Mouse (Mus musculus) kidney, postnatal 14 days (tissue): ENCODE results near the gene Commd7.

Source experiments
- DNase-seq: peaks from one replicate; pipeline ENCODE4 v3.0.0; 2022; ENCODE audit warnings: mixed read lengths

Gene Commd7

DNA sequence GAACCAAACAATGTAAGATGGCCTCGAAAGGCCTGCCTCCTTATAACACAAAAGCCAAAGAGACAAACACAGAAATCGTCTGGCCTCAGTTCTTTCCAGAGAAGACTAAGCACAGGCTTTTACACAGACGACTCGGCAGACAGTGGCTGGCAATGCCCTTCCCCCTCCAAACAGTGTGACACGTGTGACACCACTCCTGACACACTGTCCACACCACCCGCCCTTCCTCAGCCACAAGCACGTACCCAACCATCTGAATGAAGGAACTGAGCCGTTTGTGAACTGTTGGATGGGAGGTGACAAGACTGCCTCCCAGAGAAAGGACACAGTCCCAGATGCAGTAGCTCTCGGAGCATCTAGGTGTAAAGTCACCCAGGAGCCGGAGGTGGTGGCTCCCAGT lies 13.7 kb downstream of the Commd7 start:
- DNase-seq = no peak

DNA sequence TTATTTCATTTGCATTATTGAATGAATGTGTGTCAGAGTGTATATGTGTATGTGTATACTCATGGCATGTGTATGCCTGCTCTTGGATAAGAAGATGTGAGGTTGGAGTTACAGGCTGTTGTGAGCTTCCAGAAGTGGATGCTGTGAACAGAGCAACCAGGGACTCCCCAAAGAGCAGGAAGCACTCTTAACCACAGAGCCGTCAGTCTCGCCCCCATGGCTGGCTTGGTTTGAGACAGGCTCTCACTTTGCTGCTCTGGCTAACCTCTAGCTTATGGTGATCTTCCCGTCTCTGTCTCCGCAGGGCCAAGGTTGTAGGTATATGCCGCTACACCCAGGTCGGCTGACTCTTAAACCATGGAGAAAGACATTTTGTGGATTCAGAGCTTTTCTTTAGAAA lies 14.1 kb downstream of the Commd7 start:
- no peak for DNase-seq

DNA sequence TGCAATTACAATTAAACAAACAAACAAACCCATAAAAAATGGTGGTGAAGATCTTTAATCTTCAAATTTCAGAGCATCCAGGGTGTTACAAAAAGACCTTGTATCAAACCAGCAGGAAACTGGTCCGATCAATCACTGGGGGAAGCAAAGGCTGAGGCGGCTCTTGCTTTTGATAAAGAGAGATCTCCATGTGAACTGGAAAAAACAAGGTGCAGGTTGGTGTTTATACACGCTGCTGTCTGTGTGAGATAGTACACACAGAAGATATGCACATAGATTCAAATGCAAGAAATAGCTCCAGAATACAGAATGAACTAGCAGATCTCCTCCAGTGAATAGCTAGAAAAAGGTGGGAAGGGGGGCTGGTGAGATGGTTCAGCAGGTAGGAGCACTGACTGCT lies 15.7 kb downstream of the Commd7 start:
- no peak for DNase-seq

DNA sequence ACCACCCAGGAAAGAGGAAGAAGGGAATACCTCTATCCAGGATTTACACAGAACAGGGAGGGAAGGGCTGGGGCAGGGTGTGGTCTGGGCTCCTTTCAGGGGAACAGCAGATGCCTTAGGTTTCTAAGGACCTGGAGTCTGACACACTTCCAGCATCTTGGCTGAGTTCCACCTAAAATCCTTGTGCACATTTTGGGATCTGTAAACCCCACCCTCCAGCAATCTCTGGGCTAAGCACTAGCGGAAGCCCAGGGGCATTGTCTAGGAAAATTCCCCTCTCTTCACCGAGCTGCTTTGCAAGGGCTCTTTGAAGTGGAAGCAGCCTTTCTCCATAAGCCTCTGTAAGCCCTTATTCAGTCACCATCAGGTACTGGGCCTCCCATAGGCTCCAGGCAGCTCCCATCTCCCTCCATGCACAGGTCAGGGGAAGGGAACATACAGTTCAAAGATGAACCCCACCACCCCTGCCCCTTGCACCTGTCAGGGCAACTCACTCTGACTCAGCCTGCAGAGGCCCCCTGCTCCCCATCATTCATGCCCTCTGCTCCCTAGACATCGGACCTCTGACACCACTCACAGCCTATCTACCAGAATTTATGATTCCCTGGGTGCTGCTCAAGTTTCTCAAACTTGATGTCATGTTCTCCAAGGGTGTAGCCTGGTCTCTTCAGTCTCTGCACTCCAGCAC lies 19.8 kb downstream of the Commd7 start:
- peak; percentile 48 for DNase-seq

DNA sequence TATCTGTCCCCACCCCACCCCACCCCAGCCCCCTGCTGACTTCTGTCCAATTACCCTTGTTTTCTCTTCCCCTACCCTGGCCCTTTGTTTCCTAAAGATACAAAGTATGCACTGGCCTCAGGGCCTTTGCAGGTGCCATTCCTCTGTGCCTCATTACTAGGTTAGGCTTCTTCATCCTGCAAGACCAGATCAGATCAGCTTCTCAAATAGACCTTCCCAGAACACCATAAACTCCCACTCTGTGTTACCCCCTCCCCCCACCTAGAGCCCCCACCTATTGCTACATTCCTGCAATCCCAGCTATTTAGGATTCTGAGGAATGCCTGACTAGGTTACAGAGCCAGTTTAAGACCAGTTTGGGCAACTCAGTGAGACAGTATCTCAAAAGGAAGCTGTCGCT lies 20.8 kb downstream of the Commd7 start:
- DNase-seq = no peak

DNA sequence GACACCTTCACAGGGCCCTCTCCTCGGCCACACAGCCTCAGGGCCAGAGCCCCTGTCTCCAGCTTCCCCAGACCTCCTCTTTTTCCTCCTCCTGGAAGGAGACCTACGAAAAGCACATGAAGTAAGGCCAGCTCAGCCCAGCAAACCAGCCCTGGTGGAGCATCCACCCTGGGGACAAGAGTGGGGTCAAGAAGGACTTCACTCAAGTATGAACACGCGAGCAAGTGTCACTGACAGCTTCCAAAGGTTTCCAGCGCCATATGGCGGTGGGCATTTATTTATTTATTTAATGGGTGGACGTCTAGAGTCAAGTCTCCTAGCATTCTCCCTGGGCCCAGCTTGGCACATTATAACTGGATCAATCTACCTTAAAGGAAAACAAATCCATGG lies 21.3 kb downstream of the Commd7 start:
- no peak for DNase-seq

DNA sequence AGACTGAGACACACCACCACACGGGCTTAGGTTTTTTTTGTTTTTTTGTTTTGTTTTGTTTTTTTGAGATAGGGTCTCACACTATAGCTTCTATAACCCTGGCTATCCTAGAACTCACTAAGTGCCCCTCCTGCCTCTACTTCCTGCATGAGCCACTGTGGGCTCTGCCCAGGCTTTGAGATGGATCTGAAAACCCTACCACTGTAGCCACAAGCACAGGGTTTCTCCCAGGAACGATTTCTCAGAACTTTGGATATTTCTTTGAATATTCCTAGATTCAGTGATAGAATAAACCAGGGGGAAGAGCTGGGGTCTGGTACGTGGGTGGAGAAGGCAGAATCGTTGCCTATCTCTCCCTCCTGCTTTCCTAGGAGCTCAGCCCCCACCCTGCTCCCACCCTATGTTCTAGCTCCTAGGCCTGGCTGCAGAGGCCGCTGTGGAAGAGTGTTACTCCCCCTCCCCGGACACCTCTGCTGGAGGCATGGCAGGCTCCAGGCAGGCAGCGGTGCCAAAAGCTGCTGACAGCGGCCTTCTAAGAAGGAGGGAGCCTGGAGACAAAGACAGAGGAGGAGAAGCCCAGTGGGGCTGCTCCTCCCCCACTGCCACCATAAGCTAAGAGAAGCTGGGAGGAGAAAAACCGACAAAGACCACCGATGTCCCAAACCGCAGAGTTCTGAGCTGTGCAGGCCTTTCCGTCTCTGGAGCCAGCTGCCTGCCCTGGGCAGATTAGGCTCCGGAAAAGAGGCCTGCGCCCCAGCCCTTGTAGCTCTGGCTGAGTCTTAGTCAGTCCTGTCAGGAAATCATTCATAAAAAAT lies 21.9 kb downstream of the Commd7 start:
- DNase-seq = peak; percentile 50

DNA sequence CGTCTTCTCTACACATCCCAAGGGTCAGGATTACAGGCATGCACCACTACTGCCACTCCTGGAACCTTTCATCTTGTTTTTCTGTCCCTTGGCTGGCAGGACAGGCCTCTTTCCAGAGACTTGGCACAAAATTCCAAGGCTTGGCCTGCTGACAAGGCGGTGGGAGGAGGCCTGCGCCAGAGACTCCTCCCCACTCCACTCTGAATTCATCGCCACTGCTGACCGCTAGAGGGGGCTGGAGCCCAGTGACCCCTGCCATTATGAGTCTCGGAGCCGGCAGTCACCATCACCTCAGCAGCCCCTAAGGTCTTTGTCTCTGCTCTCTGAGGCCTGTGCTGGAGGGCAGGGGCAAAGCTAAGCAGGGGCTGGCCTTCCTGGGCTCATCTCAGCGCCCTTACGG lies 23.0 kb downstream of the Commd7 start:
- peak; percentile 93 for DNase-seq

DNA sequence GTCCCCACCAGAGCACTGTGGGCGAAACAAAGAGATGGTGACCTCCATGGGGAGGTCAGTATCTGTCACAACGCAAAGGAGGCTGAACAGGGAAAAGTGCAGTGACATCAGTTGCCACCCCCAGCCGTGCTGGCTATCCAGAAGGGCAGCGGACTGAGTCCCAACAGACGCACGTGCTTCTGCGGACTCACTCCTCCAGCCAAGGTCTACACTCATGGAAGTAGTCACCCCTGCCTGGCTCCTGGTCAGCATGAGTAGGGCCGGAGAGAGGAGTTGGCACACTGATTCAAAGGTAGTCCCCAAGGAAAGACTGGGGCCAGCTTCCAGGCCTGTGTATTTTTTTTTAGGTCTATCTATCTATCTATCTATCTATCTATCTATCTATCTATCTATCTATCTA lies 23.5 kb downstream of the Commd7 start:
- DNase-seq = peak; percentile 50

DNA sequence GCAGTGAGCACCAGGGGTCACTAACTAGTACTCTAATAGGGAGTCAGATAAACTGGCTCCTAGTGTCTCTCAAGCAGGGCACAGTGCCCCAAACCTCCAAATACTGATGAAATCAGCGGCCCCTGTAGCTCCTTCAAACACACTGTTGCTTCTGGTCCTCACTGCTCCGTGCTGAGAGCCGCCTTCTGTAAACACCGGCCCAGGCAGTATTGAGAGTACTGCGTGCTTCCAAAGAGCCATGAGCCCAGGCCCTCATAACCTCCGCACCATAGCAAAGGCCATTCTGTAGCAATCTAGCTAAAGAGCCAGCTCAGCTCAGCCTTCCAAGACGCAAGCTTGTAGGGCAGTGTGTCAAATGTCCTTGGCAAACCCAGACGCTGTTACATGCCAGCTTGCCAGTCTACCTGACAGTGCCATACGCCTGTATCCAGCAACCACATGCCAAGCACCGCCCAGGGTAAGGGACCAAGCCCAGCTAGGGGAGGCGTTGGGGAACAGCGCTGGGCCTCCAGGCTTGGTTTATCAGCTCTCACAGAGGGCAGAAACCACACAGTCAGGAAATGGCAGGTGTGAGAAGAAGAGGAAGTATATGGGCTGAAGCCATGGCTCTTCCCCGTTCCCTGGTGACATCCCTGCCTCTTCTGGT lies 24.6 kb downstream of the Commd7 start:
- DNase-seq = peak; percentile 34

DNA sequence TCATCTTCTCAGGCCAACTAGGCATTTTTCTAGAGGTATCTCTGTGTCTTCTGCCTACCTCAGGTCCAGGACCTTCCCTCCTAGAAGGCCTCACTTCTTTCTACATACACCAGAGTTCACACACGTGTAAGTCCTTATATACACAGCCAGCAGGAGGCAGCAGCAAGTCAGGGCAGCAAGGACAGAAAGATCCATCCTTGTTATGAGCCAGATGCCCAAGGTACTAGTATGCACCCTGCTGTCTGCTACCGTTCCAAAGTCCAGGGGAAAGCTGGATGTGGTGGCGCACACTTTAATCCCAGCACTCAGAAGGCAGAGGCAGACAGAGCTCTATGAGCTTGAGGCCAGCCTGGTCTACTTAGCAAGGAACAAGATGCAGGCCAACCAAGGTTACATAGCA lies 26.2 kb downstream of the Commd7 start:
- no peak for DNase-seq

DNA sequence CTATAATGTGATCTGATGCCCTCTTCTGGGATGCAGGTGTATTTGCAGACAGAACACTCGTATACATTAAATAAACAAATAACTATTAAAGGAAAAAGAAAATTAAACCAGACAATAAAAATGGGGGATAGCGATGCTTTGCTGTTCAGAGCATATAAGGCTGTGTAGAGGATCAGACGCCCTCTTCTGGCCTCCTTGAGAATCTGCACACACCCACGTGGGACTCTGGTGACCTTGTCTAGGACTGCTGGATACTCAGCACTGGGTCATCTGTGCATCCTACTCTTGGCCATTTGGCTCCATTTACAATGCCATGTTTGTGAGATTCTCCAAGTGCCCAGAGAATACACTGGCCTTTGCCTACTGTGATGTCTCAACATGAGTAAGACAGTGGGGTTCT lies 28.9 kb downstream of the Commd7 start:
- DNase-seq = no peak

DNA sequence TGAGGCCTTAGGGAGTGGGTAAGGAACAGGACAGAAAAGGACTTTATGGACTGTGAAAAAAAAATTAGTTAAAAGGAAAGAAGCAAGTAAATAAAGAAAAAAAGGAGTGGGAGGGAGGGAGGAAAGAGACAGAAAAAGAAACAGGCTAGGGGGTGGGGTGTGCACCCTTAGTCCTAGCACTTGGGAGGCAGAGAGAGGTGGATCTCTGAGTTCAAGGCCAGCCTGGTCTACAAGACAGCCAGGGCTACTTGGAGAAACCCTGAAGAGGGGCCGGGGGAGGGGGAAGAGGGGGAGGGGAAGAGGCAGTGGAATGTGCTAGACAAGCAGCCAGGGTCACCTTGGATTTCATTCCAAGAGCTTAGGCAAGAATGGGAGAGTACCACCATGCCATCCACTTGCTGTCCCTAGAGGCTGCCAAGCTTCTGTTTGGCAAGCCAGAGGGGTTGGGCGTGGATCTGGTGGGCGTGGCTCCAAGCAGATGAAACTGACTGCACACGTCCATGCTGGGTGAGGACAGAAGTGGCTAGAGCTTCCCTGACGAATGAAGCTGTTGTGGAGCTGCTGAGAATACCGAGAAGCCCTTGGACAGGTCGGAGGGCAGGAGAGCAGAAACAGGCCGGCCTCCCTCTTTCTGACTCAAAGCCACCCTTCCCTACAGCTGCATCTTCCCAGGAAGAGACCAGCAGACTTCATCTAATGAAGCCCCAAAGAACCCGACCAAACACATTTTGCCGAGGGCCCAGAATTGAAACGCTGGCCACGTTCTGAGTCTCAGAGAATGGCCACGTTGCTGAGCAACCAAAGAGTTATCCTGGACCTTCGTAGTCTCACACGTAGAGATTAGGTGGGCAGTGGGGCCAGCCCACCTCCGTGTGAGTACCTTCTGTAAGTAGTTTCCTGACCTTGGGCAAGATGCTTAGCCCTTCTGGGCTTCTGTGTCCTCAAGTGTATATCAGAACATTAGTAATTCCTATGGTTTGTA lies 31.6 kb downstream of the Commd7 start:
- peak; percentile 67 for DNase-seq

DNA sequence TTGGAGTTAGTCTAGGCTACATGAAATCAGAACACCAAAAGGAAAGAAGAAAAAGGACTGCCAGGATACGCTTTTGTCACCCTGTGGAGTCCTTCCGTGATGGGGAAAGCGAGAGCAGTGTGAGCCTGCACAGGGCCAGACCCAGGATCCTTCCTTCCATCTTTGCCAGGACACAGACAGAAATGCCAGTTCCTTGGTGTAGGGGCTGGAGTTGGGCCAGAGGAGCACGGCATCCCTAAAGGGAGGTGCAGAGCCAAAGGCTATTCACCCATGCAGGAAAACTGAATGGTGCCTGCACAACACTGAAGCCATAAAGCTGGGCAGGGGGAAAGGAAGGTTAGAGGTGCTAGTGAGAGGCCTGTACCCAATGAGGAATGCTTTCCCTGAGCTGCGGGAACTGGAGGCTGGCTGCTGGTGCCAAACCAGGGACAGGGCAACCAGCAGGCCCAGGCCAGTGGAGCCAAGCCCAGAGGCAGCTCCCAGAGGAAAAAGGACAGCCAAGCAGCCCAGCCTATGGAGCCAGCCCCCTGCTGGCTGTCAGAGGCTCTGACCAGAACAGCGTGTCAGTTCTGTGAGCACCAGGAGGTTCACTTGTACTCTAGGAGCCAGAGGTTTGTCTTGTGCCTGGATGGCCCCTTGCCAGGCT lies 32.4 kb downstream of the Commd7 start:
- peak; percentile 90 for DNase-seq

DNA sequence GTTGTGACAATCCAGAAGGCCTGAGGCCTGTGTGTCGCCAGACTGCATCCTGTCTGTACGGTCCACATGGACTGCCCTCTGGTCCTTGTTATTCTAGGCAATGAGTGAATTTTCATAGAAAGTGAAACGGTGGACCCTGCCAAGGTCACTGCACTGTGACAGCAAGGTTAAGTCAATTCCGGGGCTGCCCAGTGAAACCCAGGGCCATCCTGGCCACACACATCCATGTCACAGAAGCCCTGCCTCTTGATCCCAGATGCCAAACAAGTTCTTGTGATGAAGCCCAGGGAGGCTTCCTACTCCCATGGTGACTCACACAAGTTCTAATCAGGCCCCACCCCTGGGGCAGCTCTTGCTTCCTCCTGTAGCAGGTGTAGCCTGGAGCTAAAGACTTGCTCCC lies 35.0 kb downstream of the Commd7 start:
- peak; percentile 39 for DNase-seq

DNA sequence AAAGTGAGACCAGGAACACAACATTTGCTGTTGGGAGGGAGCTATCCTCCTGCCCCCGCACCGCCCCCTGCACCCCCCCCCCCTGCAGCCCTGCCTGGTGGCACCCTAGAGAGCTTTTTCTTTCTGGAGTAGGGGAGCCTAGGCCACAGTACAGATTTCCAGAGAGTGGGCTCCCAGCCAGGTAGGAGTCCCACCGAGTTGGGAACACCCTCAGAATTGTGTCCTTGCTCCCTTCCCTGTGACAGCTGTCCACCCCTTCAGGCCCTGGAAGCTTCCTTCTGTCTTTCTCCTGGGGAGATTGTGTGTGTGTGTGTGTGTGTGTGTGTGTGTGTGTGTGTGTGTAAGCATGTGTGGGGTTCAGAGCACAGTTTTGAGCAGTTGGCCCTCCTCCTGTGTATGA lies 35.6 kb downstream of the Commd7 start:
- no peak for DNase-seq

DNA sequence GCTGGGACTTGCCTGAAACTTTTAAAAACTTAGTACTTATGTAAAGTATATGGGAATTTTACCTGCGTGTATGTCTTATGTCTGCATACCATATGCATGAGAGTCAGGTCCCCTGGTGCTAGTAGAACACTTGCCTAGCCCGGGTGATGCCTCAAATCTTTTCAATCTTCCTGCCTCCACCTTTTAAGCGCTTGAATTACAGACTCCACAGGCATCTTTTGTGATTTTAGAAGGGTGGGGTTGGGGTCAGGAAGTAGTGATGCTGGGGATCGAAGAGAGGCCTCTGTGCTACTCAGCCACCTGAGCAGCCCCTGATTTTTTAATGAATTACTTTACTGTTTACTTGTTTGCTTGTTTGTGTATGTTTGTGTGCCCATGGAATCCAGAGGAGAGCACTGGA lies 37.6 kb downstream of the Commd7 start:
- no peak for DNase-seq

DNA sequence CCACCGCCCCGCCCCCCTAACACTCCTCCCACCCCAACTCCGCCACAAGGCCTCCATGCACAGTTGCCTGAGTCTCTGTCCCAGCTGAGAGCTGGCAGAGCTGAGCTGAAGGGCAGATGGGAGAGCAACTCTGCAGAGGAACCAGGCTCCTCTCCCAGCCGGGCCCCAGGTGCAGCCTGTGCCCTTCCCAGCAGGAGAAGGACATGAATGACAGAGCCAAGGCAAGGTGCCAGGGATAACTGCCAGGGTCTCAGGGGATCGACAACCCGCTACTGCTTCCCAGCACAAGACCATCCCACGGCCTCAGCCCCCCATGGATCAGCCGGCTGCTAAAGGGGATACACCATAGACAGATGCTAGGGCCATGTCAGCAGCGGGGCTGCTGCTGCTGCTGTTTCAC lies 39.4 kb downstream of the Commd7 start:
- DNase-seq = peak; percentile 48

DNA sequence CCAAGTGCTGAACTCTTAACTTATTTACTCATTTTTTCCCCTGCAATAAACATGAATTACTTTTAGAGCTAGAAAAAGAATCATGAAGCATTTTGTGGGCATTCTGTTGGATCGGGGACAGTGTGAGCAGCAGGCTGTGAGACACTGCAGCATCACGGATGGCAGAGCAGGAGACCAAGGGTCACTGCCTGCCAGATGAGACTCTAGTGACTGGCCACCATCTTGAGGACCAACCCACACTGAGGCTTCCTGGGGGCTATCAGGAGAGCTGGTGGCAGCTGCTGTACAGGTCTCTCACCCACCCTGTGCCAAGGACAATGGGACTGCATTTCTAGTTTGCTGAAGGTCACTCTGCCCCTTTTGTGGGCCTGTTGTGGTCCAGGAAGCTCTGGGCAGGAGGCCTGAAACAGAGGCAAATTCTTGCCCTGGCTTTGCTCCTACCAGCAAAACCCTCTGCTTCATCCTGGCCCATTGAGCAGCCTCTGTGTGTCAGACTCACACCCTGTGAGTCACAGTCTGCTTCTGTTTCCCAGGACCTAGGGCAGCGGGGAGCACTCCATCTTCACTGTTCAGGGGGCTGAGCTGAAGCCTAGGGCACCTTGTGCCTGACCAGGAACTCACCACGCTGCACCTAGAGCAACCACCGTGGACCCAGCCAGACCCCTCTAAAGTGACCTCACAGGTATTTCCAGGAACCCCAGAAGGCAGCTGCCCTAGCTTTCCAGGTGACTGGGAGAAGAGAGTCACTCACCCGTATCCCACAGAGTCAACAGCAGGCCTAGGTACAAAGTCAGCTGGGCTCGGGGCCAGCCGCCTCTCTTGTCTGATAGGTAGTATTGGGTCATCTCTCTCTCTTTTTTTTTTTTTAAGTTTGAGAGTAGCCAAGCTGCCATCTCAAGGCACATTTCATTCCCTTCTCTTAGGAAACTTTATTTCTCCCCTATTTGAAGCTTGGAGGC lies 40.2 kb downstream of the Commd7 start:
- DNase-seq = peak; percentile 92

DNA sequence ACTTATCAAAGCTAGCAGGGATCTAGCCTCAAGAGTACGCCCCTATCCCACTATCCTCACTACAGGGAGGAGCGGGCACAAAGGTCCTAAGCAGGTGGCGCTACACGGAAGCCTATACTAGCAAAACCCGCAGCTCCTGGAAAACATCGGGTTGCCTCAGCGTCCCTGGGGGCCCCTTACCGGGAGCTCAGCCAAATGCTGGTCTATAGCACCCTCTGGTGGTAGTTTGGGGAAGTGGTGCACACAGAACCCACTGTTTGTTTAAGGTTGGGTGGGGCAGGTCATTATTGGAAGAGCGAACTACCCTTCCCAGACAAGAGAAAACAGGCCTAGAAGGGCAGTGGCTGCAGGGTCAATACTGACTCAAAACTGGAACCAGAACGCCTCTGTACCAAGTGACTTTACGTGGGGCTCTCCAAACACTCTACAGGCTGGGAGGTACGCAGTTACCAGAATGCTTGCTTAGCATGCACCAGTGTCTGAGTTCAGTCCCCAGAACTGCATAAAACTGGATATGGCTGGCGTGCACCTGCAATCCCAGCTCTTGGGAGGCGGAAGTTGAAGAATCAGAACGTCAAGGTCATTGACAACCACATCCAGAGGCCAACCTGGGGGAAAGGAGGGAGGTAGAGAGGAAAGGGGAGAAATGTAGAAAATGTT lies 45.9 kb downstream of the Commd7 start:
- DNase-seq = peak; percentile 87

DNA sequence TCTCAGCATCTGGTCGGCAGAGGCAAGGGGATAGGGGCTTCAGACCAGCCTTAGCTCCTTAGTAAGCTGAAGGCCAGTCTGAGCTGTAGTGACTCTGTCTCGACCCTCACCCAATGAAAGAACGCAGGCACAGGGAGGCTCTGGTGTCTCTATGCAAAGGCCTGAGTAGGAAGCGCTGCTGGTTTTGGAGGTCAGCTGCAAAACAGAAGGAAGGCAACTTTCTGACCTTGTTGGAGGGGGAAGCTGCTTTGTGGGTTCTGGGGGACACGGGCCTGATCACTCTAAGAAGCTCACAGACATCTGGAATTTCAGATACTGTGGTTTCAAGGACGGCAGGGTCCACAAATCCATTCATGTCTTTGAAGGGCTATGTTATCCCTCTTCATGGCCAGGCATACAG lies 46.6 kb downstream of the Commd7 start:
- DNase-seq = no peak
